Mouse (Mus musculus) bone marrow, adult 2 months (tissue): Measurements from ENCODE around the gene Slc22a26. TPM values are rescaled to one million over a fixed set of nuclear protein-coding genes. Genes with fewer than 3 reads are reported as not detected.
"Not testable (repeated sequence)": the region's sequence is repeated elsewhere in the genome, so short reads cannot be mapped to it uniquely, and the experiment has no call there.

Source experiments
- H3K27ac ChIP-seq: fragments of 200-500 bp; 2 replicates; pipeline ENCODE4 v1.5.1; 2012; ENCODE audit warnings: low read depth, mild to moderate bottlenecking, control low read depth, inconsistent platforms, low read length; ENCODE audit not compliant: control insufficient read depth, poor library complexity, insufficient read depth
- H3K4me1 ChIP-seq: fragments of 200-500 bp; 2 replicates; pipeline ENCODE4 v1.6.1; 2011; ENCODE audit warnings: low read length; ENCODE audit not compliant: control insufficient read depth, insufficient read depth
- H3K4me3 ChIP-seq: fragments of 200-500 bp; replicated peaks from 2 replicates; pipeline ENCODE3; 2011; ENCODE audit warnings: mild to moderate bottlenecking, low read depth, low read length, control low read depth; ENCODE audit not compliant: control insufficient read depth
- CTCF ChIP-seq: fragments of 200-500 bp; IDR thresholded peaks from 2 replicates; pipeline ENCODE4 v1.5.1; 2011; ENCODE audit warnings: low read length, control low read depth; ENCODE audit not compliant: control insufficient read depth, insufficient read depth
- POLR2A ChIP-seq: fragments of 200-500 bp; IDR thresholded peaks from 2 replicates; pipeline ENCODE4 v1.6.1; 2011; ENCODE audit warnings: low read depth, mild to moderate bottlenecking, control low read depth, low read length, borderline replicate concordance; ENCODE audit not compliant: control insufficient read depth
- WGBS: fragments of 180-500 bp; shearing (Covaris S2); methylation state at CpG from one replicate; pipeline ENCODE4 v1.1.7; 2018; 5-methylcytosine and 5-hydroxymethylcytosine counted together
- polyA plus RNA-seq: library from polyadenylated mRNA; stranded (reverse); fragments of >200 nt; gene quantifications from 2 replicates; pipeline ENCODE4 v1.2.4, GENCODE M21; 2011; ENCODE audit warnings: low replicate concordance; ENCODE audit not compliant: missing spikeins, insufficient read depth, insufficient read length

Slc22a26 gene
- polyA plus RNA-seq = not detected in 2 replicates

DNA sequence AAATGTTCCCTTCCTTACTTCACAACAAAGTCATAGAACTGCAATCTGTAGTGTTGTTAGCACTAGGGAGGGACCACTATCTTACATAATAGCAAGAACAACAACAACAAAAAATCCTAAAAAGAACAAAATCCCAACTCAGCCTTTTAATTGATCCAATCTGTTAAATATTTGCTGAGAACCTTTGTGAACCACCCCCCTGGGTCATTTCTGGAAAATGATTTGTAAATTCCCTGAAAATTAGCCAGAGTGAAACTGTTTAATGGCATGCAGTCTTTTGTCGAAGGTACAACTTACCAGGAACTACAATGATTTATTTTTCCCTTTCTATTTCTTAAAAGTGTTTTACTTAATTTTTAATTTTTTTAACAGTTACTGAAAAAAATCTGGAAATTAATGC, at the start of gene Slc22a26:
Slc22a26 (minus strand) TSS at position 97 of the 400 bp plus-strand sequence.
- no peak within 1 kb of the TSS for H3K4me3 ChIP-seq
- TF ChIP-seq POLR2A (no peak), CTCF (no peak)
- H3K4me1 ChIP-seq = no peaks in the 10 kb centered on the region
- 69% methylated on average over 1 of the region's 1 CpGs for WGBS
- H3K27ac ChIP-seq = no peak within 1 kb of the TSS

DNA sequence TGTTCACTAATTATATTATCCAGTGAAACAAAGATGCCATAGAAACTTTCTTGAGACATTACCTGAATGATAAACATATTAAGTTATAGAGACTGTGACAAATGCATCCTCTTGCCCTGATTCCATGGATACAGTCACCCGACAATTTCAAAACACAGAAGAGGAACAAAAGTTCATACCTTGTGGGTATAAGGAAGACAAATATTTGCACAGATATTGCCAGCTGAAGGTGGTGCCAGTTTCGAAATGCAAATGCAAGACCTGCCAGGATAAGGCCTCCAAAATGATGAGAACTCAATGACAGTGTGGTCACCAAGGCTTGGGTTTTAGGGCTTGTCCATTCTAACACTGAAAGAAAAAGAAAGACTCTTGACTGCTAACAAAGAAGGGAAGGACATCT, 27.4 kb upstream of the Slc22a26 start:
- Histone ChIP-seq H3K4me3 (no peak overlapping the region), H3K4me1 (no peaks in the 10 kb centered on the region), H3K27ac (no peak overlapping the region)
- TF ChIP-seq POLR2A (no peak), CTCF (no peak)
- 57% methylated on average over 2 of the region's 2 CpGs for WGBS

DNA sequence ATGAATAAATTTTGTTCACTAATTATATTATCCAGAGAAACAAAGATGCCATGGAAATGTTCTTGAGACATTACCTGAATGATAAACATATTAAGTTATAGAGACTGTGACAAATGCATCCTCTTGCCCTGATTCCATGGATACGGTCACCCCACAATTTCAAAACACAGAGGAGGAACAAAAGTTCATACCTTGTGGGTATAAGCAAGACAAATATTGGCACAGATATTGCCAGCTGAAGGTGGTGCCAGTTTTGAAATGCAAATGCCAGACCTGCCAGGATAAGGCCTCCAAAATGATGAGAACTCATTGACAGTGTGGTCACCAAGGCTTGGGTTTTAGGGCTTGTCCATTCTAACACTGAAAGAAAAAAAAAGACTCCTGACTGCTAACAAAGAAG, 11.9 kb downstream of the Slc22a26 start:
- H3K27ac ChIP-seq = no peak overlapping the region
- H3K4me1 ChIP-seq = no peaks in the 10 kb centered on the region
- H3K4me3 ChIP-seq = no peak overlapping the region
- no peak for TF ChIP-seq CTCF
- no peak for TF ChIP-seq POLR2A
- 80% methylated on average over 1 of the region's 1 CpGs for WGBS

DNA sequence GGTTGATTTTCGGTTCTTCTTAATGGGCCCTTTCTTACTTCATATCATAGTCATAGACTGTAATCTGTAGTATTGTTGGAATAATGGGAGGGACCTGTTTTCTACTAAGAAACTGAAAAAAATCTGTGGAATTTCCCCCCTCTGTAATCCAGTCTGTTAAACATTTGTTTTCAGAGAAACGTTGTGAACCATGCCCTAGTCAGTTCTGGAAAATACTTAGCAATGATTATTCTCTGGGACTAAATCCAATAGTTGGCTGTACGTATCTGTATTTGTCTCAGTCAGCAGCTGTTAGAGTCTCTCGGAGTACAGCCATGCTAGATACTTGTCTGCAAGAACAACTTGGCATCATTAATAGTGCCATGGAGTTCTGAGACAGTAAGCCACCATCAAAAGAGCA, 27.2 kb downstream of the Slc22a26 start:
- no peak overlapping the region for H3K27ac ChIP-seq
- TF ChIP-seq CTCF (no peak), POLR2A (no peak)
- no peaks in the 10 kb centered on the region for H3K4me1 ChIP-seq
- no peak overlapping the region for H3K4me3 ChIP-seq
- 69% methylated on average over 4 of the region's 4 CpGs for WGBS

DNA sequence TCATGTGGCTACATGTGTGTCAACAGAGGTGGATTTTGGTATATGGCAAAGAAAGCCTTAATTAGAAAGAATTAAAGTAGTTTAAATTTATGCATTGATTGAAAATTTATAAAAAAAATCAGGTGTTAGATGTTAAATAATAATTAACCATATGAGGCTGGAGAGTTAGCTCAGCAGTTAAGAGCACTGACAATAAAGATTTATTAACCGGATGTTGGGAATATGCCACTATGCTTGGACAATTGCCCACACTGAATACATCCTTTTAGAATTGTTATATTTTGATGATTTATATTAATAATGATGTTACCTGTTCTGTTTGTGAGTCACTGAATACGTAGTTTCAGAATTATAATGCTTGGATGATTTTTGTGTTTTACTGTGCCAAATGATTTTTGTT, 36.3 kb downstream of the Slc22a26 start:
- Histone ChIP-seq H3K4me3 (no peak overlapping the region), H3K27ac (no peak overlapping the region), H3K4me1 (no peaks in the 10 kb centered on the region)
- WGBS = 75% methylated on average over 2 of the region's 2 CpGs
- TF ChIP-seq POLR2A (no peak), CTCF (no peak)

DNA sequence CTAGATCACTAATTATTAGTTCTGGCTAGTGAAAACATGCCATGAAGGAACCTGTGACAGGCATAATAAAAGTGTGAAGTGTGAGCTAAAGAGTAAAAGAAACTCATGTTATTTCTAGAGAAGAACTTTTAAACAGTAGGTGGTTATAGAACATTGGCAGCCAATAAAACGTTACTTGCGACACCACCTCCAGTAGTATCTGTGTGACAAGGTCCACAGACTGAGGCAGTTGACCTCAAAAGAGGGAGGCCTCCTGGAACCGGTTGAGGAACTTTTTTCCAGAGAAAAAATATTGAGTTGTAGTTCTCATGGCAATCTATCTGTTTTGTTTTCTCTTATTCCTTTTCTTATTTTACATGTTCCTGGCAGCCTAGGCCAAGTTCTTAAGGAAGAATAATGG, 36.9 kb downstream of the Slc22a26 start:
- Histone ChIP-seq H3K4me1 (no peaks in the 10 kb centered on the region), H3K27ac (no peak overlapping the region), H3K4me3 (no peak overlapping the region)
- TF ChIP-seq CTCF = no peak
- TF ChIP-seq POLR2A = no peak
- 75% methylated on average over 3 of the region's 3 CpGs for WGBS

DNA sequence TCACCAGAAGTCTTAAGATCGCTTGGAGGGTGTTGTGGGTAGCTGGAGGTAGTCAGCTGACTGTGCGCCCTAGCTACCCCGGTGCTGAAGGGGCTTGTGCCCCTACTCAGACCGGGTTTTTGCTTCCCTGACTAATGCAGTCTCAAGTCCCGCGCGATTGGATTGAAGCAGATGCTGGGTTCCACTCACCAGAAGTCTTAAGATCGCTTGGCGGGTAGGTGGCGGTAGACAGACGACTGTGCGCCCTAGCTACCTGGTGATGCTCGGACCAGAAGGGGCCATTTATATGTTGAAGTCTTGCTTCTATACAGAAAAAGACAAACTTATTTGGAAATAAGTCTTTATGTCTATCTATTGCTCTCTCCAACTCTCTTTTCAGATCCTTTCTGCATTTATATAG, 49.1 kb downstream of the Slc22a26 start:
- whole genome bisulfite sequencing = 60% methylated on average over 13 of the region's 13 CpGs
- not testable (repeated sequence) for H3K4me3 ChIP-seq, H3K4me1 ChIP-seq, H3K27ac ChIP-seq

Other genes starting within 250 kb of the Slc22a26 start
- 23.4 and 49.5 TPM in 2 replicates for gene Pla2g16, start 245.2 kb downstream of the Slc22a26 start, polyA plus RNA-seq
- not detected in 2 replicates for gene Lgals12, start 195.5 kb downstream of the Slc22a26 start, polyA plus RNA-seq
- 0.95 TPM in 1 of 2 replicates, not detected in the other for gene Hrasls5, start 190.1 kb downstream of the Slc22a26 start, polyA plus RNA-seq
- 0.42 TPM in 1 of 2 replicates, not detected in the other for gene Slc22a19, start 91.4 kb downstream of the Slc22a26 start, polyA plus RNA-seq
- not detected in 2 replicates for gene Slc22a27, start 163.4 kb upstream of the Slc22a26 start, polyA plus RNA-seq